Mouse (Mus musculus): ENCODE measurements around the gene Cfd. TPM values are rescaled to one million over a fixed set of nuclear protein-coding genes. Genes with fewer than 3 reads are reported as not detected.
A peak's percentile ranks its signal among the peaks of the same experiment; 100 is the strongest.

Cfd gene
- total RNA-seq (2017): not detected in 3 replicates

GRCm38 (mm10) chr10:79890670-79891069, at the start of gene Cfd:
TSS of gene Cfd (plus strand) at chr10:79890853.
- ATAC-seq (replicated peaks; ENCODE audit: insufficient number of reproducible peaks, low FRiP score, low TSS enrichment, poor library complexity, severe bottlenecking): no peak

GRCm38 (mm10) chr10:79842322-79842721, 48.3 kb upstream of the Cfd start:
- no peak for ATAC-seq (replicated peaks; ENCODE audit: insufficient number of reproducible peaks, low FRiP score, low TSS enrichment, poor library complexity, severe bottlenecking)

GRCm38 (mm10) chr10:79843476-79843875, 47.2 kb upstream of the Cfd start:
- ATAC-seq (replicated peaks; ENCODE audit: insufficient number of reproducible peaks, low FRiP score, low TSS enrichment, poor library complexity, severe bottlenecking): no peak

- no peak for ATAC-seq (replicated peaks; ENCODE audit: insufficient number of reproducible peaks, low FRiP score, low TSS enrichment, poor library complexity, severe bottlenecking)
Measured at GRCm38 (mm10) chr10:79846553-79846952, 44.1 kb upstream of the Cfd start.

- no peak for ATAC-seq (replicated peaks; ENCODE audit: insufficient number of reproducible peaks, low FRiP score, low TSS enrichment, poor library complexity, severe bottlenecking)
Measured at GRCm38 (mm10) chr10:79849941-79850628, 40.6 kb upstream of the Cfd start.

- no peak for ATAC-seq (replicated peaks; ENCODE audit: insufficient number of reproducible peaks, low FRiP score, low TSS enrichment, poor library complexity, severe bottlenecking)
Measured at GRCm38 (mm10) chr10:79851653-79852052, 39.0 kb upstream of the Cfd start.

- ATAC-seq (replicated peaks; ENCODE audit: insufficient number of reproducible peaks, low FRiP score, low TSS enrichment, poor library complexity, severe bottlenecking): no peak
Measured at GRCm38 (mm10) chr10:79852107-79852789, 38.4 kb upstream of the Cfd start.

- ATAC-seq (replicated peaks; ENCODE audit: insufficient number of reproducible peaks, low FRiP score, low TSS enrichment, poor library complexity, severe bottlenecking): no peak
Measured at GRCm38 (mm10) chr10:79852827-79853226, 37.8 kb upstream of the Cfd start.

GRCm38 (mm10) chr10:79853392-79853791, 37.3 kb upstream of the Cfd start:
- no peak for ATAC-seq (replicated peaks; ENCODE audit: insufficient number of reproducible peaks, low FRiP score, low TSS enrichment, poor library complexity, severe bottlenecking)

- peak; percentile 87 for ATAC-seq (replicated peaks; ENCODE audit: insufficient number of reproducible peaks, low FRiP score, low TSS enrichment, poor library complexity, severe bottlenecking)
Measured at GRCm38 (mm10) chr10:79853860-79854795, 36.5 kb upstream of the Cfd start, which contains the start of gene Ptbp1. TSS of gene Ptbp1 (plus strand) at chr10:79854427.

GRCm38 (mm10) chr10:79854801-79855541, 35.7 kb upstream of the Cfd start:
- ATAC-seq (replicated peaks; ENCODE audit: insufficient number of reproducible peaks, low FRiP score, low TSS enrichment, poor library complexity, severe bottlenecking): no peak

DNA sequence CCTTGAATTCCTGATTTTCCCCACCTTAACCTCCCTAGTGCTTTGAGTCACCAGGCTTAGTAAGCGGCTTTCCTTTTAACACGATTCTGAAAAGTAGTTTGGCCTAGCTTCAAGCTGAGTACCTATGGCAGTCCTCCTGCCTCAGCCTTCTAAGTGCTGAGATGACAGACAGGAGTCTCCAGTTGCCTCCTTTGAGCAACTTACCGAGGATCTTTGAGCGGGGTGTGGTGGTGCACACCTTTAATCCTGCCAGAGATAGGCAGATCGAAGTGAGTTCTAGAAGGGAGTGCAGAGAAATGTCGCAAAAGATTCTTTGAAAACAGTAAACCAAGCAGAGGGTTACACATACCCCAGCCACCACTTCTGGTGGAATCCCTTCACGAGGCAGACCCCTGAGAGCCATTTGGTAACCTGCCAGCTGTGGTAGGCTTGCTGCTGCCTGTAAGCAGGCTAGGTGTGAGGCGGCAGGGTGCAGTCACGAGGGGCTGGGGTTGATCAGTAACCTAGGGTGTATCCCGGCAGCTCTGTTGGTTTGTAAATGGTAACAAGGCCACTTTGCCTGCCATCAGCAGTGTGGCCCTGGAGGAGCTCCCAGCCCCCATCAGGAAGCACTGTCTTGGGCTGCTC, 35.0 kb upstream of the Cfd start:
- no peak for ATAC-seq (replicated peaks; ENCODE audit: insufficient number of reproducible peaks, low FRiP score, low TSS enrichment, poor library complexity, severe bottlenecking)

DNA sequence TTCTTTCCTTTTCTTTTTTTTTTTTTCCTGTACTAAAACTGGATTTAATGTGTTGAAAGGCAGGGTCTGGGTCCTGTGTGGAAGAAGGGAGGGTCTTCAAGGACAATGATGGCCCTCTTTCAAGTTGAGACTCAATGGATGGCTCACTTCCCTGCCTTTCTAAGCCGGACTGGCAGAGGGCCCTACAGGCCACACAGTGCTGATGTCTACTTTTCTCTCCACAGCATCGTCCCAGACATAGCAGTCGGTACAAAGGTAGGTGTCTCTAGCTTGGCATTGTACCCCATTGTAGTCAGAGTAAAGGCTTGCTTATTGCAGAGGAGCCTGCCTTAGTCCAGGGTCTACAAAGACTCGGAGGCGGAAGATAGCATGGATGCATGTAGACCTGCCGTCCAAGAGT, 34.4 kb upstream of the Cfd start:
- ATAC-seq (replicated peaks; ENCODE audit: insufficient number of reproducible peaks, low FRiP score, low TSS enrichment, poor library complexity, severe bottlenecking): no peak

DNA sequence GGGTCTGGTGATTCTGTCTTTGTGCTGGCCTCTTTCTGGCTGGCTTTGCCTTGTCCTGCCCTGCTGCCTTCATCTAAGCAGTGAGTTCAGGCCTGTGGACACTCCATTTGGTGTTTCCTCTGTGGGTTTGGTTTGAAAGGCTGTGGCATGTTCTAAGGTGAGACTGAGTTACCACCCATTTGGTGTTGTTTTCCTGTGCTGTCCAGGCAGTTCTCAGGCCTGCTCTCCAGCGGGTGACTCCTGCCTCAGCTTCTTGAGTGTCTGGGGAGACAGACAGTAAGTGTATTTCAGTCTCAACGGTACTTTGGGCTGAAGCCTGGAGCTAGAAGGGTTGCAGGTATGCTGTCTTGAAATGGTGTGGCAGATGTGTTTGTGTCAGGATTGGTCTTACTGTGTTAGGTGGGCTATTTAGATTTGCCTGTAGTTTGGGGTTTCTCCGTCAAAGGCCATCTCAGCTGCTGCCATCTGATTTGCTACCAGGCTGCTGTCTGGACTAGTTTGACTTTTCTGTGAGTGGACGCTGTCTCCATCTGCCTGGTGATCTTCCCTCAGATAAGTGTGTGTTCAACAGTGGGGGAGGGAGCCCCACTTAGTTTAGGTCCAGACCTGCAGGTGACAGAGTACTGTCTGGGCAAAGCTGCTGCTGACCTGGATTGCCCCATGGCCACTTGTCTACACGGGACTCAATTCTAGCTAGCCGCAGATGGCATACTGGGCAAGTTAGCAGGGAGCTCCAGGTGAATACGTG, 33.8 kb upstream of the Cfd start:
- no peak for ATAC-seq (replicated peaks; ENCODE audit: insufficient number of reproducible peaks, low FRiP score, low TSS enrichment, poor library complexity, severe bottlenecking)

DNA sequence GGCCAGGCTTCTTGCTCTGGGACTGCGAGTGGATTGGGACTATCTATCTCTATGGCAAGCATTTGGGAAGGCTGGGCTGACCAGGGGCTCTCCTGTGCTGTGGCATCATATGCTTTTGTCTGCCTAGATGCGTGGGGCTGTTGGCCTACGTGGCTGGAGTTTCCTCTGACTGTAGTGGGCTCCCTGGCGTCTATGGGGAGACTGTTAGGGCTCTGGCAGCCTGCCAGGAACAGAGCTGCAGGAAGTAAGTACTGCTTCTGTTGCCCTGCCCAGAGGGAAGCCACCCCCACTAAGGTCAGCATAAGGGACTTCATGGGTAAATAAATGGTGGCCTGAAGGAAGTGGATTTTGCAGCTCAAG, 33.2 kb upstream of the Cfd start:
- no peak for ATAC-seq (replicated peaks; ENCODE audit: insufficient number of reproducible peaks, low FRiP score, low TSS enrichment, poor library complexity, severe bottlenecking)

DNA sequence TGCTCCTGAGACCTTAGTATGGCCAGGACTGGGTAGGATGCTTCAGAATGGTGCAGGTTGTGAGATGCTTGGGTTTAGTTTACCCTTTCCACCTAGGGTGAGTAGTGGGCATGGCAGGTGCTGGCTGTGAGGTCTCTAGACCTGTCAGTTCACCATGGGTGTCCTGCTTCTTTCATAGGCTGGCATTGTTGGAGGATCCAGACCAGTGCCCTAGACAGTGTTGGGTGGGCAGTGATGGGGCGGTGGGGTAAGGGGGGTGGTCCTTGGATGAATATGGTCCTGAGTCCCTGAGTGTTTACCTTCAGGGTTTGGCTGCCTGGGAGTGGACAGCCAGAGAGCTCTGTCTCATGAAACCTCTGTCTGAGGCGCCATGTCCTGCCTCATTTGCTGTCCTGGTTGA, 32.8 kb upstream of the Cfd start:
- ATAC-seq (replicated peaks; ENCODE audit: insufficient number of reproducible peaks, low FRiP score, low TSS enrichment, poor library complexity, severe bottlenecking): no peak

- ATAC-seq (replicated peaks; ENCODE audit: insufficient number of reproducible peaks, low FRiP score, low TSS enrichment, poor library complexity, severe bottlenecking): no peak
Measured at GRCm38 (mm10) chr10:79858416-79859074, 32.1 kb upstream of the Cfd start.

Data from monocyte, adult 5-6 weeks (primary cell).